Mouse (Mus musculus) thymus, adult 2 months (tissue): Measurements from ENCODE around the gene Ints7. TPM values are rescaled to one million over a fixed set of nuclear protein-coding genes. Genes with fewer than 3 reads are reported as not detected.
A peak's percentile ranks its signal among the peaks of the same experiment; 100 is the strongest.

Source experiments
- DNase-seq: peaks from one replicate; pipeline ENCODE4 v3.0.0; 2021
- H3K27ac ChIP-seq: fragments of 200-500 bp; 2 replicates; pipeline ENCODE4 v1.5.1; 2012; ENCODE audit warnings: low read length, control low read depth; ENCODE audit not compliant: control insufficient read depth, insufficient read depth
- H3K27me3 ChIP-seq: fragments of 200-500 bp; 2 replicates; pipeline ENCODE4 v1.6.1; 2012; ENCODE audit warnings: mild to moderate bottlenecking, low read length, moderate library complexity, mixed read lengths; ENCODE audit not compliant: control insufficient read depth, insufficient read depth
- H3K36me3 ChIP-seq: fragments of 200-500 bp; 2 replicates; pipeline ENCODE4 v1.6.1; 2012; ENCODE audit warnings: mild to moderate bottlenecking, low read length, moderate library complexity; ENCODE audit not compliant: control insufficient read depth, insufficient read depth
- H3K4me1 ChIP-seq: fragments of 200-500 bp; replicated peaks from 2 replicates; pipeline ENCODE4 v1.6.1; 2012; ENCODE audit warnings: low read length; ENCODE audit not compliant: control insufficient read depth, insufficient read depth
- H3K4me3 ChIP-seq: fragments of 200-500 bp; 2 replicates; pipeline ENCODE4 v1.5.1; 2012; ENCODE audit warnings: mild to moderate bottlenecking, low read length, control low read depth, moderate library complexity; ENCODE audit not compliant: control insufficient read depth, insufficient read depth
- CTCF ChIP-seq: fragments of 200-500 bp; IDR thresholded peaks from 2 replicates; pipeline ENCODE4 v1.5.1; 2012; ENCODE audit warnings: mild to moderate bottlenecking, control low read depth, low read length, moderate library complexity, borderline replicate concordance; ENCODE audit not compliant: control insufficient read depth, poor library complexity, insufficient read depth; ENCODE audit errors: extremely low read depth
- POLR2A ChIP-seq: fragments of 200-500 bp; IDR thresholded peaks from 2 replicates; pipeline ENCODE4 v1.6.1; 2012; ENCODE audit warnings: mild to moderate bottlenecking, low read length, control low read depth, moderate library complexity; ENCODE audit not compliant: control insufficient read depth, poor library complexity, insufficient read depth; ENCODE audit errors: extremely low read depth
- WGBS: fragments of 180-500 bp; shearing (Covaris S2); methylation state at CpG from one replicate; pipeline ENCODE4 v1.1.7; 2018; 5-methylcytosine and 5-hydroxymethylcytosine counted together
- polyA plus RNA-seq: library from polyadenylated mRNA; depleted of rRNA; stranded (reverse); fragments of >200 nt; gene quantifications from 2 replicates; pipeline ENCODE4 v1.2.3, GENCODE M21; 2012

Gene Ints7
- polyA plus RNA-seq, 1 experiment: 62.2 TPM

GRCm38 (mm10) chr1:191562823-191563365, 12.5 kb upstream of the Ints7 start:
- Histone ChIP-seq H3K4me1 (no peaks in the 10 kb centered on the region; the same call in 1 of the 2 replicates), H3K4me3 (no peak overlapping the region), H3K27me3 (no peaks in the 10 kb centered on the region), H3K36me3 (peaks cover 13% of the 10 kb centered on the region; the same call in 1 of the 2 replicates), H3K27ac (no peak overlapping the region)
- WGBS: 77% methylated on average over 6 of the region's 6 CpGs
- peak; percentile 39 for DNase-seq
- TF ChIP-seq CTCF (no peak), POLR2A (no peak)

- no peaks in the 10 kb centered on the region for H3K27me3 ChIP-seq
- no peak overlapping the region for H3K4me3 ChIP-seq
- WGBS: 93% methylated on average over 1 of the region's 1 CpGs
- H3K36me3 ChIP-seq: peaks cover 6% of the 10 kb centered on the region; the same call in 1 of the 2 replicates
- H3K4me1 ChIP-seq: no peaks in the 10 kb centered on the region
- TF ChIP-seq CTCF (no peak), POLR2A (no peak)
- H3K27ac ChIP-seq: no peak overlapping the region
- peak; percentile 30 for DNase-seq
Observed at GRCm38 (mm10) chr1:191567859-191568258, 7.6 kb upstream of the Ints7 start.

- DNase-seq: no peak
- Histone ChIP-seq H3K27ac (no peak overlapping the region), H3K36me3 (peaks cover 6% of the 10 kb centered on the region; the same call in 1 of the 2 replicates), H3K4me1 (0 out of 2 replicates have a peak, but pooled peaks cover 3% of the 10 kb centered on the region), H3K27me3 (no peaks in the 10 kb centered on the region), H3K4me3 (no peak overlapping the region)
- 95% methylated on average over 2 of the region's 2 CpGs for WGBS
- TF ChIP-seq POLR2A (no peak), CTCF (no peak)
Observed at GRCm38 (mm10) chr1:191569625-191570024, 5.8 kb upstream of the Ints7 start.

- TF ChIP-seq CTCF (no peak), POLR2A (no peak)
- 90% methylated on average over 3 of the region's 3 CpGs for WGBS
- Histone ChIP-seq H3K27me3 (no peaks in the 10 kb centered on the region), H3K4me1 (0 out of 2 replicates have a peak, but pooled peaks cover 3% of the 10 kb centered on the region), H3K36me3 (peaks cover 6% of the 10 kb centered on the region; the same call in 1 of the 2 replicates), H3K4me3 (no peak overlapping the region), H3K27ac (no peak overlapping the region)
- no peak for DNase-seq
Observed at GRCm38 (mm10) chr1:191570415-191570814, 5.0 kb upstream of the Ints7 start.

GRCm38 (mm10) chr1:191573906-191574639, 1.4 kb upstream of the Ints7 start:
- no peaks in the 10 kb centered on the region for H3K36me3 ChIP-seq
- peak overlapping the region; percentile 37 for H3K4me3 ChIP-seq
- WGBS: 1% methylated on average over 13 of the region's 13 CpGs
- peaks cover 8% of the 10 kb centered on the region for H3K4me1 ChIP-seq
- H3K27ac ChIP-seq: peak overlapping the region; percentile 21; the same call in 1 of the 2 replicates
- DNase-seq: no peak
- no peak for TF ChIP-seq POLR2A
- no peak for TF ChIP-seq CTCF
- H3K27me3 ChIP-seq: no peaks in the 10 kb centered on the region

- TF ChIP-seq POLR2A (no peak), CTCF (no peak)
- WGBS: under 1% methylated on average over 52 of the region's 52 CpGs
- H3K27me3 ChIP-seq: no peaks in the 10 kb centered on the region
- H3K4me3 ChIP-seq: peak overlapping the region; percentile 60
- peak overlapping the region; percentile 0; the same call in 1 of the 2 replicates for H3K27ac ChIP-seq
- peaks cover 10% of the 10 kb centered on the region for H3K4me1 ChIP-seq
- H3K36me3 ChIP-seq: no peaks in the 10 kb centered on the region
- peak; percentile 65 for DNase-seq
Observed at GRCm38 (mm10) chr1:191574871-191575457, 472 bp upstream of the Ints7 start.

- Histone ChIP-seq H3K4me3 (no peak overlapping the region), H3K27me3 (no peaks in the 10 kb centered on the region), H3K36me3 (peaks cover 18% of the 10 kb centered on the region), H3K4me1 (peaks cover 8% of the 10 kb centered on the region), H3K27ac (no peak overlapping the region)
- TF ChIP-seq POLR2A (no peak), CTCF (no peak)
- 31% methylated on average over 3 of the region's 3 CpGs for WGBS
- no peak for DNase-seq
Observed at GRCm38 (mm10) chr1:191579524-191579923, 4.1 kb downstream of the Ints7 start.
